In the genomic region with DNA sequence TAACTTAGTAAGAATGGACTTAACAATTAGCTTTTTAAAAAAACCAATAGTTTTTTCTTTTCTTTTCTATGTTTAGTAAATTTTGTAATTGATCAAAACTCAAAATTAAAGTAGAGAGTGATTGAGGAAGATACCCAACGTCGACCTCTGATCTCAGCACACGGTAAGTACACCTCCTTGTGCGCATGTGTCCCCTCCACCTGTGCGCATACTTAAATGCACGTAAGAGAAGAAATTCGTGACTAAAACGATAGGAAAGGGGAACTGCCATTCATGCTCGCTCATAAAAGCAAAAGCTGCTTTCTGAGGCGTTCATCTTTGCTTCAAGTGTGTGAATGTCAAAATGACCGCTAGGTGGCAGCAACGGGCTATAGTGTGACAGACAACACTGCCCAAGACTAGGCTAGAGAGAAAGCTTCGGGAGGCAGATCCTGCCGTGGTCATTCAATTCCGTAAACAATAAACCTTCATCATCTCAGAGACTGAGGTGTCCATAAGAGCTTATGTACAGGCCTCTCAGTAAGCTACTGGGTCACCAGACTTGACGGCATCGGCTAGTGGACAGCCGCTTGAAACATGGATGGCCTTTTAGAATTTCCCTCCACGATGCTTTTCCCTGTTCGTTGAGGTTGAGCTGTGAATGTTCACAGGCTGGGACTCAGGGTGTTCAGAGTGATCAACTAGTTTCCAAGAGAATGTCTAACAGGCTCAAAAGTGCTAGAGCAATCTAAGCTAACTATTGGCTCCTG, we compare ENCODE assay signal across 8 mouse cellular contexts. TPM values are rescaled to one million over a fixed set of nuclear protein-coding genes. Genes with fewer than 3 reads are reported as not detected.
DNase-seq lines count a peak whose midpoint lies in the region; ATAC-seq and TF ChIP-seq lines count a peak whose summit lies in the region.

No protein-coding gene starts in this region.

- H3K4me3 ChIP-seq in embryonic facial prominence, embryonic 14.5 days (ENCODE audit: low read depth, low read length), result peak overlapping the region; percentile 12; the same call in 1 of the 2 replicates
- peak overlapping the region; percentile 26; the same call in 1 of the 2 replicates for H3K4me3 ChIP-seq in limb, embryonic 13.5 days
- peak overlapping the region; percentile 35 for H3K4me3 ChIP-seq in midbrain, embryonic 16.5 days (ENCODE audit: low read depth, low read length)
- H3K4me3 ChIP-seq in spleen, adult 2 months (ENCODE audit: extremely low read depth, insufficient read depth, insufficient read length), result no peak overlapping the region

- peak; percentile 88 for ATAC-seq in embryonic facial prominence, embryonic 14.5 days (ENCODE audit: low read depth)
- ATAC-seq in limb, embryonic 13.5 days (ENCODE audit: low FRiP score, low read depth), result peak; percentile 93
- ATAC-seq in midbrain, embryonic 16.5 days, result peak; percentile 98

- no peak for TF ChIP-seq POLR2A in spleen, adult 2 months (IDR thresholded peaks at IDR 0.05; ENCODE audit: low read depth, low read length)

- H3K27me3 ChIP-seq in embryonic facial prominence, embryonic 14.5 days (replicated peaks; ENCODE audit: control insufficient read depth, insufficient read depth, low read length), result no peaks in the 10 kb centered on the region
- no peaks in the 10 kb centered on the region for H3K27me3 ChIP-seq in limb, embryonic 13.5 days
- H3K27me3 ChIP-seq in midbrain, embryonic 16.5 days (ENCODE audit: control insufficient read depth, insufficient read depth, low read depth, low read length), result no peaks in the 10 kb centered on the region
- H3K27me3 ChIP-seq in spleen, adult 2 months (ENCODE audit: control insufficient read depth, insufficient read depth, low read length), result no peaks in the 10 kb centered on the region

- H3K4me1 ChIP-seq in embryonic facial prominence, embryonic 14.5 days (ENCODE audit: control insufficient read depth, insufficient read depth, low read length), result no peaks in the 10 kb centered on the region
- H3K4me1 ChIP-seq in limb, embryonic 13.5 days, result no peaks in the 10 kb centered on the region
- peaks cover 4% of the 10 kb centered on the region; the same call in 1 of the 2 replicates for H3K4me1 ChIP-seq in midbrain, embryonic 16.5 days (ENCODE audit: control insufficient read depth, insufficient read depth, low read length)
- no peaks in the 10 kb centered on the region for H3K4me1 ChIP-seq in spleen, adult 2 months (ENCODE audit: control insufficient read depth, insufficient read depth, insufficient read length)

- H3K9me3 ChIP-seq in embryonic facial prominence, embryonic 14.5 days (ENCODE audit: control insufficient read depth, low read length), result no peaks in the 10 kb centered on the region
- H3K9me3 ChIP-seq in limb, embryonic 13.5 days, result no peaks in the 10 kb centered on the region
- H3K9me3 ChIP-seq in midbrain, embryonic 16.5 days (replicated peaks; ENCODE audit: control insufficient read depth, low read length, poor library complexity, severe bottlenecking), result no peaks in the 10 kb centered on the region

- peak overlapping the region; percentile 41 for H3K4me2 ChIP-seq in embryonic facial prominence, embryonic 14.5 days (ENCODE audit: low read depth, low read length)
- H3K4me2 ChIP-seq in limb, embryonic 13.5 days (replicated peaks), result peak overlapping the region; percentile 60
- H3K4me2 ChIP-seq in midbrain, embryonic 16.5 days (ENCODE audit: low read length), result peak overlapping the region; percentile 65

- H3K36me3 ChIP-seq in embryonic facial prominence, embryonic 14.5 days (ENCODE audit: control insufficient read depth, insufficient read depth, low read length), result no peaks in the 10 kb centered on the region
- H3K36me3 ChIP-seq in limb, embryonic 13.5 days, result no peaks in the 10 kb centered on the region
- no peaks in the 10 kb centered on the region for H3K36me3 ChIP-seq in midbrain, embryonic 16.5 days (ENCODE audit: control insufficient read depth, insufficient read depth, low read length)
- H3K36me3 ChIP-seq in spleen, adult 2 months (ENCODE audit: control insufficient read depth, insufficient read depth, low read length), result no peaks in the 10 kb centered on the region

- DNase-seq in 416B (ENCODE audit: low read depth), result peak; percentile 89
- DNase-seq in adrenal gland, postnatal 4 days (ENCODE audit: low spot score in 2 of 2), result peak; percentile 66 to 79
- DNase-seq in embryonic facial prominence, embryonic 14.5 days (ENCODE audit: low spot score), result peak; percentile 94
- peak; percentile 29 to 78 for DNase-seq in heart, adult 9 months (ENCODE audit: low spot score in 2 of 2)
- DNase-seq in kidney, adult 9 months, result peak; percentile 89
- peak; percentile 36 to 66 for DNase-seq in spleen, adult 2 months (ENCODE audit: low read depth in 1 of 2, low spot score in 2 of 2)

- 25% methylated on average over 20 of the region's 20 CpGs for WGBS in embryonic facial prominence, embryonic 14.5 days
- 27% methylated on average over 20 of the region's 20 CpGs for WGBS in limb, embryonic 13.5 days
- WGBS in midbrain, embryonic 16.5 days, result 23% methylated on average over 20 of the region's 20 CpGs
- WGBS in spleen, adult 2 months, result 27% methylated on average over 20 of the region's 20 CpGs

- H3K9ac ChIP-seq in embryonic facial prominence, embryonic 14.5 days (ENCODE audit: low read depth, low read length), result 0 out of 2 replicates have a peak overlapping the region, but pooled peaks have one; percentile 47
- no peak overlapping the region for H3K9ac ChIP-seq in limb, embryonic 13.5 days
- H3K9ac ChIP-seq in midbrain, embryonic 16.5 days (ENCODE audit: low read depth, low read length), result peak overlapping the region; percentile 57; the same call in 1 of the 2 replicates

- peak; percentile 62; the same call in 1 of the 2 replicates for TF ChIP-seq CTCF in spleen, adult 2 months (IDR thresholded peaks at IDR 0.05; ENCODE audit: extremely low read depth, insufficient read depth, insufficient read length, insufficient replicate concordance)

- H3K27ac ChIP-seq in embryonic facial prominence, embryonic 14.5 days (replicated peaks; ENCODE audit: low read depth, low read length), result no peak overlapping the region
- H3K27ac ChIP-seq in limb, embryonic 13.5 days, result no peak overlapping the region
- H3K27ac ChIP-seq in midbrain, embryonic 16.5 days (ENCODE audit: low read length), result peak overlapping the region; percentile 54; the same call in 1 of the 2 replicates
- no peak overlapping the region for H3K27ac ChIP-seq in spleen, adult 2 months (ENCODE audit: insufficient read depth, low read length)

RNA-seq across cellular contexts. Expression of gene 4930579F01Rik, which starts 4.5 kb away (rescaled TPM):
- not detected for total RNA-seq in adrenal gland, postnatal 4 days (2021)
- polyA plus RNA-seq in embryonic facial prominence, embryonic 14.5 days (2014; fragmentation: Nextera tagmentation; extraction: Ambion mirVana), result 0.21 TPM in 1 of 2 replicates, not detected in the other
- polyA plus RNA-seq in limb, embryonic 13.5 days (2015; fragmentation: Nextera tagmentation; extraction: Ambion mirVana), result 0.13 TPM in 1 of 2 replicates, not detected in the other
- polyA plus RNA-seq in midbrain, embryonic 16.5 days (2015; fragmentation: Nextera tagmentation; extraction: Ambion mirVana), result not detected in 2 replicates
- not detected in 2 replicates for polyA plus RNA-seq in spleen, adult 2 months (2012; rRNA removed)

RNA-seq across cellular contexts. Expression of gene Adh7, which starts 19.4 kb away (rescaled TPM):
- total RNA-seq in adrenal gland, postnatal 4 days (2021), result 10 to 100 TPM; 22.2 to 29.2 TPM
- polyA plus RNA-seq in embryonic facial prominence, embryonic 14.5 days (2014; fragmentation: Nextera tagmentation; extraction: Ambion mirVana), result 4.8 and 5.2 TPM in 2 replicates
- 0.32 and 1.1 TPM in 2 replicates for polyA plus RNA-seq in limb, embryonic 13.5 days (2015; fragmentation: Nextera tagmentation; extraction: Ambion mirVana)
- polyA plus RNA-seq in midbrain, embryonic 16.5 days (2015; fragmentation: Nextera tagmentation; extraction: Ambion mirVana), result 1.3 and 1.6 TPM in 2 replicates
- polyA plus RNA-seq in spleen, adult 2 months (2012; rRNA removed), result not detected in 2 replicates

RNA-seq across cellular contexts. Expression of gene Mttp, which starts 53.4 kb away (rescaled TPM):
- total RNA-seq in adrenal gland, postnatal 4 days (2021), result 10 to 100 TPM; 11.7 to 21.3 TPM
- 6.3 TPM in 2 replicates for polyA plus RNA-seq in embryonic facial prominence, embryonic 14.5 days (2014; fragmentation: Nextera tagmentation; extraction: Ambion mirVana)
- 9.0 and 9.2 TPM in 2 replicates for polyA plus RNA-seq in limb, embryonic 13.5 days (2015; fragmentation: Nextera tagmentation; extraction: Ambion mirVana)
- polyA plus RNA-seq in midbrain, embryonic 16.5 days (2015; fragmentation: Nextera tagmentation; extraction: Ambion mirVana), result 10.2 and 10.3 TPM in 2 replicates
- 0.47 and 0.54 TPM in 2 replicates for polyA plus RNA-seq in spleen, adult 2 months (2012; rRNA removed)

RNA-seq across cellular contexts. Expression of gene Trmt10a, which starts 54.9 kb away (rescaled TPM):
- 10 to 100 TPM in 1 of 2 experiments, 1 to 10 TPM in 1; 6.6 to 12.5 TPM for total RNA-seq in adrenal gland, postnatal 4 days (2021)
- 10.7 and 11.2 TPM in 2 replicates for polyA plus RNA-seq in embryonic facial prominence, embryonic 14.5 days (2014; fragmentation: Nextera tagmentation; extraction: Ambion mirVana)
- polyA plus RNA-seq in limb, embryonic 13.5 days (2015; fragmentation: Nextera tagmentation; extraction: Ambion mirVana), result 11.1 and 11.2 TPM in 2 replicates
- polyA plus RNA-seq in midbrain, embryonic 16.5 days (2015; fragmentation: Nextera tagmentation; extraction: Ambion mirVana), result 6.9 and 7.9 TPM in 2 replicates
- polyA plus RNA-seq in spleen, adult 2 months (2012; rRNA removed), result 0.43 and 0.64 TPM in 2 replicates
